Mouse (Mus musculus) ES-CJ7 (cell line): Measurements from ENCODE around the gene Actg1.

Experiments
- DNase-seq: peaks from one replicate; pipeline ENCODE4 v3.0.0; 2011; ENCODE audit warnings: low read depth, low spot score

Gene Actg1

GRCm38 (mm10) chr11:120310813-120311312 lies 37.5 kb downstream of the Actg1 start:
- DNase-seq: peak; percentile 97

- DNase-seq: peak; percentile 42
These were observed 39.7 kb downstream of the Actg1 start for GRCm38 (mm10) chr11:120308441-120309320.

- peak; percentile 92 for DNase-seq
These were observed 40.5 kb downstream of the Actg1 start for GRCm38 (mm10) chr11:120307566-120308430.

- DNase-seq: no peak
These were observed 41.3 kb downstream of the Actg1 start for GRCm38 (mm10) chr11:120307132-120307413.

- no peak for DNase-seq
These were observed 41.8 kb downstream of the Actg1 start for GRCm38 (mm10) chr11:120306366-120307131.

- no peak for DNase-seq
These were observed 42.6 kb downstream of the Actg1 start for GRCm38 (mm10) chr11:120305535-120306365.

- DNase-seq: peak; percentile 95
These were observed 43.3 kb downstream of the Actg1 start for GRCm38 (mm10) chr11:120304886-120305534.

GRCm38 (mm10) chr11:120304350-120304694 lies 44.0 kb downstream of the Actg1 start:
- DNase-seq: no peak

- no peak for DNase-seq
These were observed 44.6 kb downstream of the Actg1 start for GRCm38 (mm10) chr11:120303559-120304349.

GRCm38 (mm10) chr11:120303119-120303518 lies 45.2 kb downstream of the Actg1 start:
- DNase-seq: no peak

- DNase-seq: no peak
These were observed 48.9 kb downstream of the Actg1 start for GRCm38 (mm10) chr11:120299484-120299883.

- DNase-seq: no peak
These were observed 49.8 kb downstream of the Actg1 start for GRCm38 (mm10) chr11:120298441-120299141.

- DNase-seq: peak; percentile 96
These were observed 50.6 kb downstream of the Actg1 start for GRCm38 (mm10) chr11:120297767-120298166.

GRCm38 (mm10) chr11:120296305-120297144 lies 51.8 kb downstream of the Actg1 start:
- peak; percentile 50 for DNase-seq
